Mouse (Mus musculus) kidney, adult 18-20 months (tissue): ENCODE results near the gene Garnl3.
A peak's percentile ranks its signal among the peaks of the same experiment; 100 is the strongest.

Experiments
- DNase-seq: peaks from one replicate; pipeline ENCODE4 v3.0.0; 2021

Garnl3 gene

DNA sequence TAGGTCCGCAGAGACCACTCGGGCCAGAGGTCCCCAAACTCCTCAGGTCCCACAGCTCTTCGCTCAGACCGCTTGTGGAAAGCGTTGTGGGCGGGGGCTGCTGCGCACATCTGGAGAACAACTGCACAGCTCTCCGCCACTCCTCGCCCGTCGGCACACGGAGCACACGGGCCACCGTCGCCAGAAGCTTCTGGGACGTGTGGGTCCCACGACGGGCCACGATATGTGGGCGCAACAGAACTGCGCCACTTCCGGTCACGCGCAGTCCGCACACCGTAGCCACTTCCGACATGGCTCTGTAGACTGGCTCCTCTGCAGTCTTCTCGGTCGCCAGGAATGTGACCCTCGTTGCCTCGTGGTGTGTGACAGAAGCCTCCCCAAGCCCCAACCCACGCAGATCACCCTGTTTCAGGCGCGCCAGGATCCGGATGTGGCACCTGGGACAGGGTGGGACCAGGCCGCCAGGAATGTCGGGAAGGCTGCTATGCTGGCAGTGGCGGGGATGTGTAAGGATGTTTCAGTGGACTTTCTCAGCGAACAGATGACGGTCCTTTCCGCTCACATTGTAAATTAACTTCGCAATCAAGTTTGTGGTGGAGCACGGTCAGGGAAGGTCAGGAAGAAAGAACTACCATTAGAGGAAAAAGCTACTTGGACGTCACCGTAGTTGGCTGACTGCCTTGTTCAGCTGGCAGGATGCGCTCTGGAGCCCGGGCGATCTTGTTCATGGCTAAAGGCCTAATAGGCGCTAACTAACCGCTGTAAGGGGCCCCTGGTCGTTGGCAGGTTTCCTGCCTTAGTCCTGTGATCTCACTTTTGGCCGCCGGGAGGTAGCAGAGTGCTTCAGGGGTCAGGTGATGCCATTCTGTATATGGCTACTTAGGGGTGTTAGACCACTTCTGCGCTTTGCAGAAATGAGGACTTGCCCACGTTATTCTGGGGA is 164.5 kb downstream of the Garnl3 start:
- peak; percentile 93 for DNase-seq

DNA sequence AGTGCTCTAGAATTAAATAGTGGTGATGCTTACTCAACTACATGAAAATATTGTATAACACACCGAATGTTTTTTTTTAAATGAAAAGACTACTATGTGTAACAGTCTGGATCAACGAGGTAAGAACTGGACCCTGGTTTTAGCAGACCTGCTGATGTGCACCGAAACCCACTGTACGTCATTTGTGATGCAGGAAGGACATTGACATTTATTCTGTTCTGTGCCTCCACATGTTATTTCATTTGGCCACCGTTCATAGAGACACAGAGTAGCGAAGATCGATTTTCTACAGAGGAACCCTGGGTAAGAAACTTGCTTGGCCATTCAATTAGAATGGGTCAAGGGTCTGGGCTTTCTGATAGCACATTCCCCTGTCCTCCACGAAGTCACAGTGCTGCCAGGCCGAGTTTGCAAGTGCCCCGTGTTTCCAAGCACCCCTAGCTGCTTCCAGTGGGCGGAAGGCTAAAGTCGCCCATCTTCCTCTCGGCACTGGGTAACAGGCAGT is 165.2 kb downstream of the Garnl3 start:
- DNase-seq, result no peak

DNA sequence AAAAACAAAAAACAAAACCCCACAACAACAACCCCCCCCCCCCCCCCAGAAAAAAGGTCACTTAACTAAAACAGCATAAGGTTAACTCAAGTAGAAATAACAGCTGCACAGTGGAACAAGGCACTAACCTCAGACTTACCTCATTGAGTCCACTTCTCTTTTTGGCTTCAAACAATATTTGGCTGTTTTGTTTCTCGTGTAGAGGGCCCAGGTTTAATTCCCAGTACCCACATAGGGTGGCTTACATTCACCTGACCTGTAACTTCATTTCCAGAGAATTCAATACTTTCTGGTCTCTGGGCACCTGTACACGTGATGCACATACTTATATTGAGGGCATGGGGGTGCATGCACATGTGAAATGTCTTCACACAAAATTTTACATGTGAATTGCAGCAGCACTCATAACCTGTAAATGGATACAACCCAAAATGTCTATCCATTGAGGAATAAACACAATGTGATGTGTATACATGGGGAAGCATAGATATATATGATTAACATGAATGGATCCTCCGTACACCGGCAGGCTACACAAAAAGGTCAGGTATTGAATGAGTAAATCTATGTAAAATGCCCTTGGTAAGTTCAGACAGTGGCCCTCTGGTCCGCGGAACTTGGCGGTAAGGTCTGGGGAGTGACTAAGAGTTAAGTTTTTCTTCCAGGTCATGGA is 165.8 kb downstream of the Garnl3 start:
- DNase-seq, result no peak

DNA sequence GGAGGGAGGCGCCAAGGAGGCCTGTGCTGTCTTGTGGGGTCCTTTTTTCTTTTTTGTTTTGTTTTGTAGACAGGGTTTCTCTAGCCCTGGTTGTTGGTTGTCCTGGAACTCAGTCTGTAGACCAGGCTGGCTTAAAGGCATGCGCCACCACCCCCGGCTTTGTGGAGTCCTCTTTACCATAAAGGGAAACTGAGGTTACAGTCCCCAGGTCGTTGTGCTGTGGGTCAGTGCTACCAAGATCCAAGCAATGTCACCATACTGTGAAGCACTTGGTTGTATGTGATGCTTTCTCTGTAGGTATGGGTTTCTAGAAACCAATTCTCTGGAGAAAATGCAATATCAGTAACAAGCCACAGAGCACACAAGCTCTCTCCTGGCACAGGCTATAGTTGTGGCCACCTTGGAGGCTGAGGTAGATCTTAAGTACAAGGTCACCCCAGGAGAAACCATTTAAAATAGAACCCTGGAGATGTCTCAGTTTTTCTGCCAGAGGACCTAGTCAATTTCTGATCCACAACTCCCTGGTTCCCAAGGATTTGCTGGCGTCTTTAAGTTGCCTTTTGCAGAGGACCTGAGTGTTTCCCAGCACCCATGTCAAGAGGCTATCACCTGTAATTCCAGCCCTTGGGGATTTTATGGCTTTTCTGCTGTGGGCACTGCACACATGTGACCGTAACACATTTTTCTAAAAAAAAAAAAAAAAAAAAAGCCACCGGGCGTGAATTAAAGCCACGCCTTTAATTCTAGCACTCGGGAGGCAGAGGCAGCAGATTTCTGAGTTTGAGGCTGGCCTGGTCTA is 166.6 kb downstream of the Garnl3 start:
- no peak for DNase-seq

DNA sequence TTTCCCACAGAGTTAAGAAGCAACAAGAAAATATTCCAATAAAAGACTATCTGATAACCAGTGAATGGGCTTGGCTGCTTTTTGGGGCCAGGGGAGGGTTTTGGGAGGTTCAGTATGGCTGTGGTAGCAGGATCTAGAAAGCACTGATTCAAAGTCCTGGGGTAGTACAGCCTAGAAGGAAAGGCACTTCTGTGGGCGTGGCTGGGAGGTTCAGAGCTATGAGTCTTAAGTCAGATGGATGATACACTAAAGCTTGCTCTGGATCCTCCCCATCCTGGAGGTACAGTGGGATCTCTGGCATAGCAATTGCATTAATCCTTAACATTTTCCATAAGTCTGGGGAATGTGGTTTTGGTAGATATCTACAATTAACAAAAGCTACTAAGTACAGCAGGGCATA is 167.5 kb downstream of the Garnl3 start:
- DNase-seq, result no peak

DNA sequence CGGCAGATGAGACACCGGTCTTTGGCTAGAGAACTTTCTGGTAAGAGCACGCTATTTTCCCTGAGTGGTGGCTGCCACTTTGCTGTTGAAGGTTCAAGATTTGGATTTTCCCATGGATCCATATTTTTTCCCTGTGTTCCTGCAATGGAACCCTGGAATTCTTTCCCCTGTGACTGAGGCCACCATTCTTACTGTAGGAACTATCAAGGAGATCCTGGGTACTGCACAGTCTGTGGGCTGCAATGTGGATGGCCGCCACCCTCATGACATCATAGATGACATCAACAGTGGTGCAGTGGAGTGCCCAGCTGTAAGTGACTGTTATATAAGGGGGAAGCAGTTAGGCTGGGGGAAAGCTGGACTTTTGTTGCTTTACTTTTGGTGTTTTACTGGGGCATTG is 167.9 kb downstream of the Garnl3 start:
- no peak for DNase-seq

DNA sequence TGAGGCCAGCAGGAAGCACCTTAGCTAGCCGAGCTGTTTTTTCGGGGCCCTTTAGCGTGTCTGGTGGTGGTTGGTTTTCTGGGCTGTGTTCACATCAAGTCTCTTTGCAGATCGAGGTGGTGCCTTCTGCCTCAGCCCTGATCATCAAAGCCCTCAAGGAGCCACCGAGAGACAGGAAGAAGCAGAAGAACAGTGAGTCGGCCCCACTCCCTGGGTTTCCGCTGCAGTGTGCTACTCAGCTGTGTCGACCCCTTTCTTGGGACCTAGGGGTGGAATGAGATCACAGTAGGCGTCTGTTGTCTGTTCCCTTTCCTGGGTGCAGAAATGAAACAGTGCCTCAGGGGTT is 168.6 kb downstream of the Garnl3 start:
- no peak for DNase-seq

DNA sequence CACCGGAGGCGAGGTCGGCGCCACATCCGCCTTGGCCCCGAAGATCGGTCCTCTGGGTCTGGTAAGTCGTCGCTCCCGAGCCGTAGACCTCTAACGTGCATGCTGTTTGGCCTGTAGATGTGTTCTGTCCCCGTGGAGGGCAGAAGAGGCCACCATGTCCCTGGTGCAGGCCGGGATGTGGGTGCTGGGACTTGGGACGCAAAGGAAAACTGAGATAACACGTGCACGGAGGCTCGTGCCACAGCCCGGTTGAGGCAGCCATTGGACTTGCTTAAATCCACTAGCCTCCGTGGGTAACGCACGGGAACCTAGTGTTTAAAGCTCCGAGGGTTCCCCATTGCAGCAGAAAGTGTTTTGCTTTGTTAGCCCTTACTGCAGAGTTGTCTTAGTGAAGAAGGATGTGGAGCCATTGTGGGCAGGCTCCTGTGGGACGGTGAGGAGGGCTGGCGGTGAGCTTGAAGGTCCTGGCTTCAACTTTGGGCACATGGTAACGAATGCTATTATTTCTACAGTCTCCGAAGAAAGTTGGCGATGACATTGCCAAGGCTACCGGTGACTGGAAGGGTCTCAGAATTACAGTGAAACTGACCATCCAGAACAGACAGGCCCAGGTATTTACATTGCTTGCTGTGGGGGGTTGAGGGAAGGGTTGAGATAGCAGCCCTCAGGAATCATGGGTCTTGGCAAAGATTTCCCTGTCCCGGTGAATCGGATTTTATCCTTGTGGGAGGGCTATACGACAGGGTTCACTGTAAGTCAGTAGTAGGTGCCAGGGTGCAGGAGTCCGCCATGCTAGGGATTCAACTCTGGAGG is 169.2 kb downstream of the Garnl3 start:
- no peak for DNase-seq

DNA sequence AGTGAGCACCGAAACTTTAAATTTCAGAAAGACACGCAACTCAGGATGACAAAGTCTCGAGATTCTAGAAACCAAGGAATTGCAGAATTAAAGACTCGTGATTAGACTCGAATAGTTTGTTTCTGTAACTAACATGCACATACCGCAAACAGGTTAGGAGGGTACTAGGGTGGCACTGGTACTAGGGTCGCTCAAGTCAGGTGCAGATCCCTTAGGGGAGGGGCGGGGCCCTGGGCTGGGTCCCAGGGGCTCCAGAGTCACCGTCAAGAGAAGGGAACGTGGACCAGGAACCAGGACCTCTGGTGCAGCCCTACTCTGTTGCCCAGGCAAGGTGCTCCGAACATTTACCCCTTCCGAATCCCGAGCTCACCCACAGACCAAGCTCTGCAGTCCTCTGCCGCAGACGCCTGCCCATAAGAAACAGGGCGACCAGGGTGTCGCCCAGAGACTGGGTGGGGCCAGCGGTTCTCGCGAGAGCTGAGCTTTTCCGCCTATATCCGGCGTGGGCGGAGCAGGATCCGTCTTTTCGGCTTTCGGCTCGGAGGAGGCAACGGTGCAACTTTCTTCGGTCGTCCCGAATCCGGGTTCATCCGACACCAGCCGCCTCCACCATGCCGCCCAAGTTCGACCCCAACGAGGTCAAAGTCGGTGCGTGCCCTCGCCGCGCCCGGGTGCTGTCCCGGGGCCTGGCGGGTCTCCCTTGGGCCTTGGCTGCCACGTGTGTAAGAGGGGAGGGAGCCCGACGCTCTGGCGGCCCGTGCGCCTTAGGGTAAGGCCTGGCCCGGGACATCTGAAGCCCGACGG is 170.1 kb downstream of the Garnl3 start, which contains the start of the genes Rpl12 and Lrsam1:
Gene Rpl12, plus strand, starts transcription at position 368 of the 804 bp plus-strand sequence.
Gene Lrsam1, minus strand, starts transcription at position 423 of the 804 bp plus-strand sequence.
- DNase-seq, result peak; percentile 96

DNA sequence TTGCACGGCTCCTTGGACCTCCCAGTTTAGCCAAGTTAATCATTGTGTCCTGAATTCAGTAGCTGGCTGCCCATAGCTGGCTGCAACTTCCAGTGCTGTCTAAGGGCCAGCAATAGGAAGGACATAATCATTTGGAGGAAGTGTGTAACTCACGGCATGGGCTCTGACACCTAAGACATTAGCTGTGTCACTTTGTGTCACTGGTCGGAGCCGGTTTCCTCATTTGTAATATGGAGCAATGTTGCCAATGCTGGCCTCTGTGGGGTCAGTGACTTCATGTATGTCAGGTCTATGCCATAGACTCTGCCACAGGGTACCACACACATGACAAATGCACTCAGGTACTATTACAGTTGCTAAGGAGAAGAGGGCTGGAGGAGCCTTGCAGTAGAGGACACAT is 171.2 kb downstream of the Garnl3 start:
- DNase-seq, result no peak

DNA sequence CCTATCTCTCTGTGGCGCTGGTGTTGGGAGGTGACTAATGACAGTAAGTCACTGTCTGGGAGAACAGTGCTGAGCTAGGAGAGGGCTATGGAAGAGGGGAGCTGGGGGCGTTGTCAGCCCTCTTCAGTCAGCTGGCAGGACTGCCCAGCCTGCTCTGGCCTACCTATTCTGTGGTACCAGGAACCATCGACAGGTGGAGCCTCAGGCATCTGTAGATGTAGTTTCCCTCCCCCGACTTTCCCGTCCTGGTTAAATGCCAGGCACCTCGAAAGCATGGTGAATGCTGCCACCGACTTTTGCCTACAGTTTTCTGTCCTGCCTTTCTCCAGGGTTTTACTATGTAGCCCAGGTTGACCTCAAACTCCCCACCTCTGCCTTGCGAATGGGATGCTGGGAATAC is 174.1 kb downstream of the Garnl3 start:
- peak; percentile 36 for DNase-seq

DNA sequence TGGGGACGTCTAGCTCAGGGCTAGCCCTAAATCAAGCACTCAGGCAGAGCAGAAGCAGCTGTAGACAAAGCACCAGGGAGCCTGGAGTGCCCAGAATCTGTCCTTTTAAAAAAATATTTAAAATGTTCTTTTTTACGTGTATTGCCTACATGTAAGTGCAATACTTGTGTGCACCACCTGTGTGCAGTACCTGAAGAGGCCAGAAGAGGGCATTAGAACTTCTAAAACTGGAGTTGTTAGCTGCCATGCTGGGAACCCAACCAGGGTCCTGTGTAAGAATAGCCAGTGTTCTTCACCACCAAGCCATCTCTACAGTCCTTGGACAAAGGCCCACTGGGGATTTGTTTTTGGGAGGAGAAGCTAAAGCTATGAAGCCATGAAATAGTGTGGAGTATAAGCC is 176.9 kb downstream of the Garnl3 start:
- no peak for DNase-seq

DNA sequence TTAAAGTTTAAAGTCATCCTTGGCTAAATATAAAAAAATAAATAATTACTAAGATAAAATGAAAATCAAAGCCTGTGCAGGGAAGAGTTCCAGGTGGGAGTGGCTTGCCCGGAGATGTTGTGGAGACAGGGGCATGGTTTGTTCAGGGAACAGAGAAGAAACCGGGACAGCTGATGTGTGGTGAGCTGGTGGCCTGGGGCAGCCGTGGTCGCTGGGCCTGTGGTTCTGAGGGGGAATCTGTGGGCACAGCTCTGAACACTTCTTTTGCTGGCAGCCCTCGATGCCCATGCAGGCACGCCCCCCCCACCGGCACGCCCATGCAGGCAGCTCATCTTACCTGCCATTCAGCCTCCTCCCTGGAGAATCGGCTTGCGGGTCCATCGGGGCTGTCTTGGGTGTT is 184.0 kb downstream of the Garnl3 start:
- DNase-seq, result no peak

DNA sequence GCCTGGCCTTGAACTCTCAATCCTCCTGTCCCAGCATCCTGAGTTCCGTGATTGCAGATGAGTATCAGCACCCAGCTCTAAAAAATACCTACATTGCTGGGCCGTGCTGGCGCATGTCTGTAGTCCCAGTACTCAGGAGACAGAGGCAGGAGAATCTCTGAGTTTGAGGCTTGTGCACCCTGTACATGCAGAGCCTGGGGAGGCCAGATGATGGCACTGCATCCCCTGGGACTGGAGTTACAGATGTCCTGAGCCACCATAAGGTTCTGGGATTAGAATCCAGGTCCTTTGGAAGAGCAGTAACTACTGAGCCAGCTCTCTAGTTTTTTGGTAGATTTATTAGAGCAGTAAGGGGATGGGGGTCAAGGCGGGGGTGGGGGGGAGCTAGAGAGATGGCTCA is 191.0 kb downstream of the Garnl3 start:
- no peak for DNase-seq

DNA sequence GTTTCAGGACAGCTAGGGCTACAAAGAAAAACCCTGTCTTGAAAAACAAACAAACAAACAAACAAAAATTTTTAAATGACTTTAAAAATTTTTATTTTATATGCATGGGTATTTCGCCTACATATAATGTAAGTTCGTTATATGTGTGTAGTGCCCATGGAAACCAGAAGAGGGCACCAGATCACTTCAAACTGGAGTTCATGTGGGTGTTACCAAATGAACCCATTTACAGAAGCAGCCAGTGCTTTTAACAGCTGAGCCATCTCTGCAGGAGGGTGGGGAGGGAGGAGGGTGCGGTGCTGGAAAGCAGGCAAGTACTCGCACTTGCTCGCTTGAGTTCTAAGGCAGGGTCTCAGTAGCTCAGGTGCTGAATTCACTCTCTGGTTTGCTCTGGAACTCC is 192.0 kb downstream of the Garnl3 start:
- DNase-seq, result peak; percentile 24

DNA sequence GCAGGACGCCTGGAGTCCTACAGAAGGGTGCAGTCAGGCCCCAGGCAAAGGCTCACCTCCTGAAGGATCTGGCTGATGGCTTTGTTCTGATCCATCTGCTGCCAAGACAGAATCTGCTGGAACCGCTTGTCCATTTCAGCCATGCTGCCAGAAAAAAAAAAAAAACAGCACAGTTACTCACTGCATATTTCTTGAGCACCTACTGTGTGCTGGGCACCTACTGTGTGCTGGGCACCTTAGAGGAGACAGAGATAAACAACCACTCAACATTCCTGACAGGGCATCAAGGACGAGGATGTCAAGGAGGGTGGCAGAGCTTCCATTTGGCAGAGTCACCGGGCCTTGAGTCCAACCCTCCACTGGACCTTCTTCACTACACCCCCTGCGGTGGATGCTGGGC is 192.7 kb downstream of the Garnl3 start:
- no peak for DNase-seq
